Mouse (Mus musculus) cortical plate, adult 2 months (tissue): Measurements from ENCODE around the gene Ephx4.
A peak's percentile ranks its signal among the peaks of the same experiment; 100 is the strongest.

Source experiments
- CTCF ChIP-seq: fragments of 200-500 bp; IDR thresholded peaks from 2 replicates; pipeline ENCODE4 v1.5.1; 2011; ENCODE audit warnings: mild to moderate bottlenecking, control low read depth, low read length; ENCODE audit not compliant: insufficient read depth; ENCODE audit errors: extremely low read depth
- POLR2A ChIP-seq: fragments of 200-500 bp; IDR thresholded peaks from 2 replicates; pipeline ENCODE4 v1.6.1; 2011; ENCODE audit warnings: mild to moderate bottlenecking, low read length, control low read depth; ENCODE audit not compliant: insufficient read depth; ENCODE audit errors: extremely low read depth

- peak; percentile 86 for TF ChIP-seq POLR2A
- TF ChIP-seq CTCF, result no peak
Observed at GRCm38 (mm10) chr5:107359395-107360053, 43.0 kb upstream of the Ephx4 start.
